Mouse (Mus musculus): ENCODE measurements around the gene Qrich2.
A peak's percentile ranks its signal among the peaks of the same experiment; 100 is the strongest.
"Not testable (repeated sequence)": the region's sequence is repeated elsewhere in the genome, so short reads cannot be mapped to it uniquely, and the experiment has no call there.

The Qrich2 gene

GRCm38 (mm10) chr11:116489771-116490231, 23.8 kb upstream of the Qrich2 start:
- DNase-seq (ENCODE audit: low spot score) = peak; percentile 39

GRCm38 (mm10) chr11:116488693-116489375, 22.8 kb upstream of the Qrich2 start:
- no peak for DNase-seq (ENCODE audit: low spot score)

DNA sequence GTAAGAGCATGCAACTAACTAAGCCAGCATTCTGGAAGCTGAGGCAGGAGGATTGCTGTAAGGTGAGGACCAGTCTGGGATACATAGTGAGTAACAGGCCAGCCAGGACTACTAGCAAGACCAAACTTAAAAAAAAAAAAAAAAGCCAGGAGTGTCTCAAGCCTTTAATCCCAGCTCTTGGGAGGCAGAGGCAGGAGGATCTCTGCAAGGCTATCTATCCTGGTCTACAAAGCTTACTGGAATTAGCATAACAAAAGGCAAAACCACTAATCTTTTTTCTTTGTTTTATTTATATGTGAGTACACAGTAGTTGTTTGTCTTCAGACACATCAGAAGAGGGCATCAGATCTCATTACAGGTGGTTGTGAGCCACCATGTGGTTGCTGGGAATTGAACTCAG, 22.2 kb upstream of the Qrich2 start:
- DNase-seq (ENCODE audit: low spot score) = no peak

GRCm38 (mm10) chr11:116484261-116484660, 18.2 kb upstream of the Qrich2 start:
- no peak for DNase-seq (ENCODE audit: low spot score)

- no peak for DNase-seq (ENCODE audit: low spot score)
Observed at GRCm38 (mm10) chr11:116481776-116482175, 15.7 kb upstream of the Qrich2 start.

- no peak for DNase-seq (ENCODE audit: low spot score)
Observed at GRCm38 (mm10) chr11:116480975-116481374, 14.9 kb upstream of the Qrich2 start.

DNA sequence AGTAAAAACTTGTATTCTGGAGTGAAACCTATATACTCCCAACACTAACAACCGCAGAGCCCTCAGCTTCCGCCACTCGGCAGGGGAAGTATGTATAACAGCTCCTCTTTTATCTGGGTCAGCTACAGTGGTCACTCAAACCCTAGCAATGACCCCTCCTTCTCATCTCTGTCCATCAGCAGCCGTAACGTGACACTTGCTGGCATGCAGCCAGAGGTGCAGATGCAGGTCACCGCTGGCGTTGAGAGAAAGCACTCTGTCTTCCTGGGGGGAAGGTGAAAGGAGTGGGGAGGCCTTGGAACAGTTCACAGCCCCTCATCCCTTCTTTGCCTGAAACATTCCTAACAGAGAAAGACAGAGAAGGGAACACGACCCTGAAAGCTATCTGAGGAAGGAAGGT, 13.8 kb upstream of the Qrich2 start:
- peak; percentile 22 for DNase-seq (ENCODE audit: low spot score)

DNA sequence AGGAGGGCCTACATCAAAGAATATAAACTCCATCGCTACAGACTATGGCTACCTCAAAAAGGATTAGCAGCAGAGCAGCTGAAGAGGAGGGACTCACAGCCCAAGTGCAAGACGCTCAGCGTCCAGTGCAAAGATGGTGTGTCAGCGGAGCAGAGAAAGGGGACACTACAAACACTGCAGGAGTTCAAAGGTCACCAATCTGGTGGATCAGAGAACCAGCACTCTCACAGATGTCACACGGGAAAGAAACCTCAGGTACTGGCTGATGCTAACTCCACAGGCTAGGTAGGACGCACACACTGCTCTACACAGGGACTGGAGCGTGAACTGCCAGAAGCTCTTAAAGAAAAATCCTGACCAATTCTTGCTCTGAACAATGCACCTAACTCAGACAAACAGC, 12.9 kb upstream of the Qrich2 start:
- DNase-seq (ENCODE audit: low spot score) = no peak

GRCm38 (mm10) chr11:116477160-116477759, 11.2 kb upstream of the Qrich2 start:
- DNase-seq (ENCODE audit: low spot score) = no peak

- no peak for DNase-seq (ENCODE audit: low spot score)
Observed at GRCm38 (mm10) chr11:116476696-116477095, 10.7 kb upstream of the Qrich2 start.

DNA sequence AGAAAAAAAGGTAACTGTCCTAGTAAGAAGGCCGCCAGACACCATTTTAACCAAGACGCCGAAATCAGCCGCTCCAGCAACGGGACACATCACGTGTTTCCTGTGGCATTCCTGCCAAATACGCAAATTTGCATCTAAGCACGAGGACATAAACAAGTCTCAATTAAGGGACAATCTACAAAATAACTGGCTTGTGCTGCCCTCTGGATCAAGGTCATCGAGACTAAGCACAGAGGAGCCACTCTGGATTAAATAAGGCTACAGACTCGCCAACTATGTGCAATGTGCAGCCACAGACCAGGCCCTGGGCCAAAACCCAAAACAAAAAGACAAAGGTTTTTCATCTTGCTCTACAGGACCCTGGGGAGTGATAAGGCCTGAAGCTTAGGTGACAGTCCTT, 10.0 kb upstream of the Qrich2 start:
- DNase-seq (ENCODE audit: low spot score) = peak; percentile 19

DNA sequence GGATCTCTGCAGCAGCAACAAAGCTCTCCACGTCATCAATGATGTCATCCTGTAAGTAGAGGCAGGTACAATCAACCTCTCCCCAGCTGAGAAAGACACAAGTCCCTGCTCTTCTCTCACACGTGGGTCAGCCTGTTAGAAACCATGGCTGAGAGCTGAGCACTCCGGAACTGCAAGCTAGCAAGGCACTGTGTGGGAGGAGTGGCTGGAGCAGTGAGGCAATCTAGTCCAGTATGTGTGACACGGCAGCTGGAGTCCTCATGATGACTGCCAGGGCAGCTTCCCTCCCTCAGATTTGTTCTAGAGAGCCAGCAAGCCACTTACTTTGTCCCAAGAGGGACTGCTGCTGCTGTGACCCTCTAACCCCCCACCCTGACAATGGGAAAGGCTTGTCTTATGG, 6.2 kb upstream of the Qrich2 start:
- no peak for DNase-seq (ENCODE audit: low spot score)

DNA sequence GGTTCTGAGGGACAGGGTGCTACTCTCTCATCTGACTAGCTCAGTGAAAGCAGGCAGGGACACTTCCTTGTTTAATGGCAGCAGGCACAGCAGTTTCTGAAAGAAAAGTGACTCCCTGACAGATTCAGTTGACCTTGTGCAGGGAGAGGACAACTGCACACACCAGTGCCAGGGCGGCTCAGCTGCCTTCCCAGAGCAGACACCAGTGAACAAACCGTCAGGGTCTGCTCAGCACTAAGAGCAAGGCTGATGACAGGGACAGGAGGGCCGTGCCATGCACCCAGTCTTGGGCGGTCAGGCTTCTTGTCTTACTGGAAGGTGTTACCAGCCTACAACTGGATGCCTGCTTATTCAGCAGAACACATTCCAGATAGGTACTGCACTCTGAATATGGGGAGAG, 4.9 kb upstream of the Qrich2 start:
- no peak for DNase-seq (ENCODE audit: low spot score)

GRCm38 (mm10) chr11:116470249-116470648, 4.2 kb upstream of the Qrich2 start:
- DNase-seq (ENCODE audit: low spot score) = no peak

DNA sequence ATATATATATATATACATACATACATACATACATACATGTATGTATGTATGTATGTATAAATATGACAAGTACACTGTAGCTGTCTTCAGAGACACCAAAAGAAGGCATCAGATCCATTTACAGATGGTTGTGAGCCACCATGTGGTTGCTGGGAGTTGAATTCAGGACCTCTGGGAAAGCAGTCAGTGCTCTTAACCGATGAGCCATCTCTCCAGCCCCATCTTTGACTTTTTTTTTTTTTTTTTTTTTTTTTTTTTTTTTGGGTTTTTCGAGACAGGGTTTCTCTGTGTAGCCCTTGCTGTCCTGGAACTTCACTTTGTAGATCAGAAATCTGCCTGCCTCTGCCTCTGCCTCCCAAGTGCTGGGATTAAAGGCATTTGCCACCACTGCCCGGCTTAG, 2.3 kb upstream of the Qrich2 start:
- not testable (repeated sequence) for DNase-seq (ENCODE audit: low spot score)

DNA sequence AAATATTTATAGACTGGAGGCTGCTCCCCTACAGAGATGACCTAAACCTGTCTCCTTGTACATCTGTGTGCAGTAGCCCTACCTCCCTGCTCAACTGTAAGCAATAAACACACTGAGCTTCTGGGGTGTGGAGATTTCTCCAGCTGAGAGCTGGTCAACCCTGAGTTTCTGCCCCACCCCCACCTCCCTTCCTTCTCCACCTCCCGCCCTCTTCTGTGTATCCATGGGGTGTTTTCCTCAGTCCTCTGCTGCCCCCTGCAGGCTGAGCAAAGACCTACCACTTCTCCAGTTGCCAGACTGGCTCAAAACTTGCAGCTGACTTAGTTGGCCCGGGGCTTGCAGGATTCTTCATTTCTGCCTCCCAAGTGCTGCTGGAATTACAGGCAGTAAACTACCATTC, 2.2 kb downstream of the Qrich2 start:
- peak; percentile 83 for DNase-seq (ENCODE audit: low spot score)

GRCm38 (mm10) chr11:116463338-116463737, 2.7 kb downstream of the Qrich2 start:
- DNase-seq (ENCODE audit: low spot score) = no peak

DNA sequence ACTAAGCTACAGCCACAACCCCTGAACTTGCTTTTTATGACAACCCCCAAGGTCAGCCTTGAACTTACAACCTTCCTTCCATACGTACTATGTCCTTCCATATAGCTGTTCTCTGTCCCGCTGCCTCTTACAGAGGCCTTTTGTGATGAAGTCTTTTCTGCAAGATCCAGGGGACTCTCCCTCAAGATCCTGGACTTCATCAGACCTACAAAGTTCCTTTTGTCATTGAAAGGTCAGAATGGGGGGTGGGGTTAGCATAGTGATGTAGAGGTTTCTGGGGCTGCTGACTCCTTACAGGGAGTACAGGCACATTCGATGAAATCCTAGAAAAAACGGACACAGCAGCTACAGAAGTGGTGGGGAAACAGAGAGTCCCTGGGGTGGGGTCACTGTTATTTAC, 6.3 kb downstream of the Qrich2 start:
- no peak for DNase-seq (ENCODE audit: low spot score)

DNA sequence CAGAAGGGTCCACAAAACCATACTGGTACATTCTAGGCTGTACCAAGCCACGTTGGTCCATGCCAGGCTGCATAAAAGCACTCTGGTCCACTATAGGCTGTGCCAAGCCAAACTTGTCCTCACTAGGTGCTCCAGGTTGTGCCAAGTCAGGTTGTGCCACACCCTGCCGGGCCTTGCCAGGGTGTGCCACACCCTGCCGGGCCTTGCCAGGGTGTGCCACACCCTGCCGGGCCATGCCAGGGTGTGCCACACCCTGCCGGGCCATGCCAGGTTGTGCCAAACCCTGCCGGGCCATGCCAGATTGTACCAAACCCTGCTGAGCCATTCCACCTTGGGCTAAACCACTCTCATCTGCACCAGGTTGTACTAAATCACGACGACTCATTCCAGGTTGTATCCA, 9.8 kb downstream of the Qrich2 start:
- DNase-seq (ENCODE audit: low spot score) = no peak

DNA sequence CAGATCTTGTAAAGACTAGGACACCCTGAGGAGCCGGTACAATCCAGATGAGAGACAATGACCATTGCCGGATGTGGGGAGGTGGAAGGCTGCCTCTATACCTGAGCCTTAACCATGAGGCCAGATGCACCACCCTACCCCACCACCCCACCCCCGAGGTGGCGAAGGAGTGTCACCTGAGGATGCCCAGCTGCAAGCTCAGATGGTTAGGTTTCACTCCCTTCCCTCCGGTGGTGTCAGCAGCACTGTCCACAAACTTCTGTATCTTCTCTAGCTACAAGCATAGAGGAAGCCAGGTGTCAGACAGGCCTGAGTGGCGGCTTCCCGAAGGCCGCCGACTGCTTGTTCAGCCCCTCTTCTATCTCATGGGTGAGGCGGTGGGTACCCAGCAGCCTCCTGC, 12.2 kb downstream of the Qrich2 start:
- no peak for DNase-seq (ENCODE audit: low spot score)

- no peak for DNase-seq (ENCODE audit: low spot score)
Observed at GRCm38 (mm10) chr11:116449341-116449740, 16.7 kb downstream of the Qrich2 start.

GRCm38 (mm10) chr11:116447822-116448221, 18.2 kb downstream of the Qrich2 start:
- DNase-seq (ENCODE audit: low spot score) = no peak

DNA sequence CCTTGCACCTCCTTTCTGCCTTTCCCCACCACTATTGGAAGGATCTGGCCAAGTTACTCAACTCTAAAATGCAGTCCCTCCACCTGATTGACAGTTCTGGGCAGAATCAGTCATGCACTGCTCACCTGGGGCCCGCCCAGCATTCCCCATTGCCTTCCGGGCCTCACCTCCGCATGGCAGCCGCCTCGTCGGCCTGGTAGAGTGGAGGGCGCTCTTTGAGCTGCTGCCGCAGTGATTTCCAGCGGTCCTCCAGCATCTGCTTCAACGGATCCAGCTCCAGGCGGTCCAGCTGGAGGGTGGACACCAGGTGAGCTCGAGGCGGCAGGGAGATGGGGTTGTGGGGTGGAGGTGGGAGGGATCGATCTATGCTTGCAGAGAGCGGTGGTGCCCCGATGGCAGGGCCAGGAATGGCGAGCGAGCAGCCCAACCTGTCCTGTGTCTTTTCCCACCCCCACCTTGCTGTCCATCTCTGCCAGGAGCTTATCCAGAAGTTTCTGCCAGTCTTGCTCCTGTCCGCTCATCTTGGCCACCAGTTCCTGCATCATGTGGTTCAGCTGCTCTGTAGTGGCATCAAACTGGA, 19.6 kb downstream of the Qrich2 start:
- no peak for DNase-seq (ENCODE audit: low spot score)

Data from MN1 (cell line).